Mouse (Mus musculus): Measurements from ENCODE around the gene Ints11.

- TF ChIP-seq MYOD1 (IDR thresholded peaks at IDR 0.05; ENCODE audit: control insufficient read depth in 1 of 3, insufficient read length in 2 of 3, low read depth in 2 of 3) (no peak), USF1 (IDR thresholded peaks at IDR 0.05; ENCODE audit: low read depth) (no peak), POLR2A (IDR thresholded peaks at IDR 0.05; ENCODE audit: insufficient read length, low read depth) (no peak), TCF12 (IDR thresholded peaks at IDR 0.05; ENCODE audit: insufficient read depth, poor library complexity, severe bottlenecking) (no peak), POLR2AphosphoS2 (IDR thresholded peaks at IDR 0.05; ENCODE audit: insufficient read length, low read depth) (peak; percentile 18), MYOG (IDR thresholded peaks at IDR 0.05; ENCODE audit: control insufficient read depth in 1 of 3, insufficient read depth in 1 of 3, insufficient read length in 2 of 3, low read depth in 2 of 3) (peak in 1 of 3 experiments; percentile 6), E2F4 (IDR thresholded peaks at IDR 0.05; ENCODE audit: insufficient read depth) (no peak), REST (IDR thresholded peaks at IDR 0.05; ENCODE audit: insufficient read depth, insufficient read length) (peak; percentile 84), MAX (IDR thresholded peaks at IDR 0.05; ENCODE audit: low read depth) (no peak), TCF3 (IDR thresholded peaks at IDR 0.05; ENCODE audit: insufficient read length, low read depth) (no peak), SRF (IDR thresholded peaks at IDR 0.05; ENCODE audit: control insufficient read depth, insufficient read length, low read depth) (no peak)
Measured at GRCm38 (mm10) chr4:155859318-155859717, 10.0 kb upstream of the Ints11 start.
